Mouse (Mus musculus) liver, embryonic 14.5 days (tissue): ENCODE results near the gene Tmem80.

Source experiments
- CTCF ChIP-seq: IDR thresholded peaks from 2 replicates; pipeline ENCODE4 v1.5.1; 2016; ENCODE audit warnings: antibody characterized with exemption, low read depth, control low read depth
- EP300 ChIP-seq: IDR thresholded peaks from 2 replicates; pipeline ENCODE4 v1.6.1; 2016; ENCODE audit warnings: antibody characterized with exemption, low read depth

DNA sequence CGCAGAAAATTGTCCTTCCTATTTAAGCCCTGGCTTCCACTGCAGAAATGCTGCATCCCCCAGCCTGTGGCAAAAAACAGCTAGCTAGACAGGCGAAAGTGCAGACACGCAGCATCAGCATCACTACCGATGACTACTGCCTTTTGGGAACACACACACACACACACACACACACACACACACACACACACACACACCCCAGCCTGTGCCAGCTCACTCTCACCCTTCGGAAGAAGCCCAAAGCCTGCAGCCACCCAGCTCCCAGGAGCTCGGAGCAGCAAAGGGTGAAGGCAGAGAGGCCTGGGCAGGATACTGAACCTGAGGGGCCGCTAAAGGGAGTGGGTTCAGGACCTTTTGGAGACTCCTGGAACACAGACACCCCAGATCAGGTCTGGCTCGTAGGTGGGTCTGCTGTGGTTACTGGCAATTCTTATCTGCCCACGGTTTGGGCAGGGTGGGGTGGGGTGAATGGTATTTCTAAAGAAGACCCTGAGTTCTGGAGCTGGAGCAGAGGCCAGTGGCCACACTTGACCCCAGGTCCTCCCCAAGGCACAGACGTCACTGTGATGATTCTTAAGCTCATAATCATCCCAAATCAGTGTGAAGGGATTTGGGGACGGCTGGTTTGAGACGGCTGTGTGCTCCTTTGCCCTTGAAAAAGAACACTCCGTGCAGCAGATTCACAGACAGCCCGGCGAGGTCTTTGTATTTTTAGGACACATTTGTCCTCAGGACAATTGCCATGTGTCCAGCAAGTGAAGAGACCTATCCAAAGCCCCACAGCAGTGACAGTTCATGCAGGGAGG lies 34.8 kb upstream of the Tmem80 start:
- TF ChIP-seq EP300 (no peak), CTCF (no peak)
